7 mouse cellular contexts compared by ENCODE assay signal in the genomic region with DNA sequence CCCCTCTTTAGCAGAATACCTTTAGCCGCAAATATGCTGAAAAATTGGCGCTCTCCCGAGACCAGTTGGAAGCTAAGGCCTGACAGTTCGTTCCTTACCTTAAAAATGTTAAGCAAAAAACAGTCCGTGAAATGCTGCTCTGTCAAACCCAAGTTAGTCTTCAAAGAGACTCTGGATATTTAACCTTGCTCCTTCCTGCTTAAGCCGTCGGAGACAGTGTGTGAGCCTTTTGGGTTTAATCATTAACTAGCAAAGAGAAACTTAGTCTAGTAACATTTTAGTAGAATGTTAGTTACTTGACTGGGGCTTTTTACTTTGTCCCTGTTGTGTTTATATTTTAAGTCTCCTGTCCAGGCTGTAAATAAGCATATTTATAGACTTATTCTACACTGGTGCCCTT. TPM values are rescaled to one million over a fixed set of nuclear protein-coding genes. Genes with fewer than 3 reads are reported as not detected.
DNase-seq lines count a peak whose midpoint lies in the region; ATAC-seq and TF ChIP-seq lines count a peak whose summit lies in the region.

No protein-coding gene starts in this region.

- no peaks in the 10 kb centered on the region for H3K9me3 ChIP-seq in hindbrain, embryonic 11.5 days (ENCODE audit: control insufficient read depth, low read length)
- H3K9me3 ChIP-seq in liver, embryonic 12.5 days (replicated peaks), result no peaks in the 10 kb centered on the region

- no peak for DNase-seq in testis, postnatal 10 days (ENCODE audit: low spot score)
- no peak for DNase-seq in hindbrain, embryonic 11.5 days (ENCODE audit: low spot score)
- DNase-seq in adrenal gland, postnatal 14 days, result no peak
- no peak for DNase-seq in cerebellum, postnatal 25 days
- DNase-seq in B cell, adult 2 months, result no peak

- WGBS in hindbrain, embryonic 11.5 days, result 2% methylated on average over 7 of the region's 7 CpGs
- under 1% methylated on average over 7 of the region's 7 CpGs for WGBS in liver, embryonic 12.5 days (ENCODE audit: insufficient replicate concordance)

- peaks cover 9% of the 10 kb centered on the region for H3K36me3 ChIP-seq in testis, adult 2 months (ENCODE audit: control insufficient read depth, insufficient read depth, low read length)
- 0 out of 2 replicates have a peak, but pooled peaks cover 4% of the 10 kb centered on the region for H3K36me3 ChIP-seq in hindbrain, embryonic 11.5 days (ENCODE audit: control insufficient read depth, insufficient read depth, low read length)
- peaks cover 55% of the 10 kb centered on the region for H3K36me3 ChIP-seq in liver, embryonic 12.5 days

- TF ChIP-seq CTCF in testis, adult 2 months (IDR thresholded peaks at IDR 0.05; ENCODE audit: control insufficient read depth, insufficient read depth, insufficient replicate concordance, low read depth, low read length), result no peak

- H3K9ac ChIP-seq in hindbrain, embryonic 11.5 days (ENCODE audit: low read depth, low read length), result peak overlapping the region; percentile 98
- H3K9ac ChIP-seq in liver, embryonic 12.5 days, result peak overlapping the region; percentile 99

- no peak for ATAC-seq in hindbrain, embryonic 11.5 days (ENCODE audit: low FRiP score)
- ATAC-seq in liver, embryonic 12.5 days, result no peak

- peaks cover 7% of the 10 kb centered on the region for H3K4me1 ChIP-seq in testis, adult 2 months (ENCODE audit: control insufficient read depth, insufficient read depth, low read length)
- peaks cover 9% of the 10 kb centered on the region for H3K4me1 ChIP-seq in hindbrain, embryonic 11.5 days (replicated peaks; ENCODE audit: control insufficient read depth, insufficient read depth, low read length)
- peaks cover 43% of the 10 kb centered on the region for H3K4me1 ChIP-seq in liver, embryonic 12.5 days

- H3K4me3 ChIP-seq in testis, adult 2 months (ENCODE audit: control insufficient read depth, low read depth, low read length), result peak overlapping the region; percentile 90
- peak overlapping the region; percentile 99 for H3K4me3 ChIP-seq in hindbrain, embryonic 11.5 days (ENCODE audit: low read depth, low read length)
- H3K4me3 ChIP-seq in liver, embryonic 12.5 days, result peak overlapping the region; percentile 100

- H3K27me3 ChIP-seq in testis, adult 2 months (ENCODE audit: control insufficient read depth, insufficient read depth, low read length), result no peaks in the 10 kb centered on the region
- no peaks in the 10 kb centered on the region for H3K27me3 ChIP-seq in hindbrain, embryonic 11.5 days (ENCODE audit: control insufficient read depth, insufficient read depth, low read length)
- H3K27me3 ChIP-seq in liver, embryonic 12.5 days (replicated peaks), result no peaks in the 10 kb centered on the region

- H3K27ac ChIP-seq in testis, adult 2 months (ENCODE audit: control insufficient read depth, insufficient read depth, low read depth, low read length), result peak overlapping the region; percentile 96
- 0 out of 2 replicates have a peak overlapping the region, but pooled peaks have one; percentile 98 for H3K27ac ChIP-seq in hindbrain, embryonic 11.5 days (ENCODE audit: low read depth, low read length)
- H3K27ac ChIP-seq in liver, embryonic 12.5 days, result peak overlapping the region; percentile 100

- no peak for TF ChIP-seq POLR2A in testis, adult 2 months (IDR thresholded peaks at IDR 0.05; ENCODE audit: control insufficient read depth, low read depth, low read length)

- peak overlapping the region; percentile 77 for H3K4me2 ChIP-seq in hindbrain, embryonic 11.5 days (replicated peaks; ENCODE audit: low read depth, low read length)
- H3K4me2 ChIP-seq in liver, embryonic 12.5 days, result peak overlapping the region; percentile 84

RNA-seq across cellular contexts. Expression of a gene that starts 1.3 kb away (rescaled TPM):
- 12.9 and 14.9 TPM in 2 replicates for polyA plus RNA-seq in testis, adult 2 months (2012; rRNA removed)
- 7.0 and 10.1 TPM in 2 replicates for polyA plus RNA-seq in hindbrain, embryonic 11.5 days (2014; fragmentation: Nextera tagmentation; extraction: Ambion mirVana)
- 3.5 and 3.6 TPM in 2 replicates for polyA plus RNA-seq in liver, embryonic 12.5 days (2016; fragmentation: Nextera tagmentation; extraction: Ambion mirVana)
- 77.0 and 79.6 TPM in 2 replicates for total RNA-seq in adrenal gland, postnatal 14 days (2021)

RNA-seq across cellular contexts. Expression of a gene that starts 2.0 kb away (rescaled TPM):
- 6.8 and 7.9 TPM in 2 replicates for polyA plus RNA-seq in testis, adult 2 months (2012; rRNA removed)
- 47.0 and 53.1 TPM in 2 replicates for polyA plus RNA-seq in hindbrain, embryonic 11.5 days (2014; fragmentation: Nextera tagmentation; extraction: Ambion mirVana)
- 29.6 and 31.6 TPM in 2 replicates for polyA plus RNA-seq in liver, embryonic 12.5 days (2016; fragmentation: Nextera tagmentation; extraction: Ambion mirVana)
- total RNA-seq in adrenal gland, postnatal 14 days (2021), result 29.6 and 32.0 TPM in 2 replicates

RNA-seq across cellular contexts. Expression of a gene that starts 8.4 kb away (rescaled TPM):
- polyA plus RNA-seq in testis, adult 2 months (2012; rRNA removed), result 0.64 and 1.9 TPM in 2 replicates
- polyA plus RNA-seq in hindbrain, embryonic 11.5 days (2014; fragmentation: Nextera tagmentation; extraction: Ambion mirVana), result not detected in 2 replicates
- polyA plus RNA-seq in liver, embryonic 12.5 days (2016; fragmentation: Nextera tagmentation; extraction: Ambion mirVana), result 0.26 TPM in 1 of 2 replicates, not detected in the other
- 7.5 TPM in 1 of 2 replicates, not detected in the other for total RNA-seq in adrenal gland, postnatal 14 days (2021)

RNA-seq across cellular contexts. Expression of a gene that starts 16.1 kb away (rescaled TPM):
- 743 and 750 TPM in 2 replicates for polyA plus RNA-seq in testis, adult 2 months (2012; rRNA removed)
- 55.6 and 59.6 TPM in 2 replicates for polyA plus RNA-seq in hindbrain, embryonic 11.5 days (2014; fragmentation: Nextera tagmentation; extraction: Ambion mirVana)
- 37.0 and 45.2 TPM in 2 replicates for polyA plus RNA-seq in liver, embryonic 12.5 days (2016; fragmentation: Nextera tagmentation; extraction: Ambion mirVana)
- total RNA-seq in adrenal gland, postnatal 14 days (2021), result 143 and 153 TPM in 2 replicates

RNA-seq across cellular contexts. Expression of a gene that starts 17.8 kb away (rescaled TPM):
- 2.0 and 2.4 TPM in 2 replicates for polyA plus RNA-seq in testis, adult 2 months (2012; rRNA removed)
- polyA plus RNA-seq in hindbrain, embryonic 11.5 days (2014; fragmentation: Nextera tagmentation; extraction: Ambion mirVana), result 158 TPM in 2 replicates
- 0.62 and 0.65 TPM in 2 replicates for polyA plus RNA-seq in liver, embryonic 12.5 days (2016; fragmentation: Nextera tagmentation; extraction: Ambion mirVana)
- 6.4 and 9.3 TPM in 2 replicates for total RNA-seq in adrenal gland, postnatal 14 days (2021)
